Mouse (Mus musculus) neural tube, embryonic 11.5 days (tissue): Measurements from ENCODE around the gene Nhp2. TPM values are rescaled to one million over a fixed set of nuclear protein-coding genes. Genes with fewer than 3 reads are reported as not detected.
A peak's percentile ranks its signal among the peaks of the same experiment; 100 is the strongest.

Experiments used
- ATAC-seq: fragments of 200-750 bp; cut with Nextera tagmentation; 2 replicates; pipeline ENCODE4 v1.8.0; 2017; ENCODE audit warnings: moderate number of reproducible peaks, mild to moderate bottlenecking, moderate TSS enrichment, moderate library complexity; ENCODE audit not compliant: insufficient read depth, low FRiP score, low TSS enrichment
- DNase-seq: peaks from one replicate; pipeline ENCODE4 v3.0.0-alpha.2; 2015; ENCODE audit warnings: low spot score
- H3K27ac ChIP-seq: fragments of 300-500 bp; sonication (generic); 2 replicates; pipeline ENCODE4 v1.5.1; 2014; ENCODE audit warnings: low read depth, mild to moderate bottlenecking, low read length
- H3K27me3 ChIP-seq: fragments of 300-500 bp; sonication (generic); 2 replicates; pipeline ENCODE4 v1.6.1; 2014; ENCODE audit warnings: mild to moderate bottlenecking, low read length, mixed read lengths; ENCODE audit not compliant: control insufficient read depth, insufficient read depth
- H3K36me3 ChIP-seq: fragments of 300-500 bp; sonication (generic); 2 replicates; pipeline ENCODE4 v1.6.1; 2014; ENCODE audit warnings: mild to moderate bottlenecking, low read length, moderate library complexity, mixed read lengths; ENCODE audit not compliant: control insufficient read depth, insufficient read depth
- H3K4me1 ChIP-seq: fragments of 300-500 bp; sonication (generic); 2 replicates; pipeline ENCODE4 v1.6.1; 2014; ENCODE audit warnings: low read length, mixed read lengths; ENCODE audit not compliant: control insufficient read depth, insufficient read depth
- H3K4me2 ChIP-seq: fragments of 300-500 bp; sonication (generic); 2 replicates; pipeline ENCODE4 v1.6.1; 2014; ENCODE audit warnings: low read depth, mild to moderate bottlenecking, moderate library complexity
- H3K4me3 ChIP-seq: fragments of 300-500 bp; sonication (generic); 2 replicates; pipeline ENCODE4 v1.5.1; 2014; ENCODE audit warnings: low read depth, low read length
- H3K9ac ChIP-seq: fragments of 300-500 bp; sonication (generic); 2 replicates; pipeline ENCODE4 v1.6.1; 2014; ENCODE audit warnings: mild to moderate bottlenecking, low read length
- H3K9me3 ChIP-seq: fragments of 300-500 bp; sonication (generic); 2 replicates; pipeline ENCODE4 v1.6.1; 2016; ENCODE audit warnings: low read length; ENCODE audit not compliant: control insufficient read depth
- WGBS: fragments of 180-500 bp; shearing (Covaris S2); extraction: QIAGEN DNeasy Blood & Tissue Kit; methylation state at CpG from one replicate; pipeline ENCODE4 v1.1.7; 2014; 5-methylcytosine and 5-hydroxymethylcytosine counted together
- polyA plus RNA-seq: library from polyadenylated mRNA; unstranded; fragments of >200 nt; fragmentation: Nextera tagmentation; extraction: Ambion mirVana; gene quantifications from 2 replicates; pipeline ENCODE4 v1.2.1, GENCODE M21; 2014

Nhp2 gene
- polyA plus RNA-seq, 1 experiment from 2014 or later = 155 TPM

DNA sequence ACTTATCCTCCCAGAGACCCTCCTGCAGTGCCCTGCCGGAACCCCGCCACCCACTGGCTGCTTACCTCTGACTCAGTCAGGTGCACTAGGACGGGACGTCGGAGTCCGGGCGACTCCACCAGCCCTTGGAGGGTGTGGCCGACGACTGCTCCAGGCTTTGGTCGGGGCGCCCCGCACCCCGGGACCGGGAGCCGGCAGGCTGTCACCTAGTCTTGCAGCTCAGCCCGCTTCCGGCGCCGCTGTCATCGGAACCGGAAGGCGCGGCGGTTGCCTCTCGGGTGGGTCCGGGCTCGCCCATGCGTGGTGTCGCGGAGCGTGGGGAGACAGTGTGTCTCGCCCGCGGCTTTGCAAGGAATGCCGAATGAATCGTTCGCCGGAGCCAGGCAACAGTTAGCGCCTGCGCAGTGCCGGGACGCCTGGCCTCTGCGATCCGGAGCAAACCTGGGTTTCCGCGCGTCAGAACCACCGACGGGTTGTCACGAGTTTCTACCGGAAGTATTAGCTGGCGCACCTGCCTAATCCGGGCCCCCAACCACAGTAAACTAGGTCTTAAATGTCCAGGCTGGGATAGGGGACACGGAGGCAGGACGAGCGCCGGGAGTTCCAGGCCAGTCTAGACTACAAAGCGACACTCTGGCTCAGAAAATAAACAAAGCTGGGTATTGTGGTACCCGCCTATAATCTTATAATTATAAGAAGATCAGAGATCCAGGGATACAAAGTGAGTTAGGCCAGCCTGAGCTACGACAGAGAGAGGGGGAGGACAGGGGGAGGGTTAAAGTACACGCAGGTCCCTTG, 16.2 kb downstream of the Nhp2 start, which contains the start of gene Rmnd5b:
Rmnd5b (minus strand) TSS at position 372 of the 798 bp plus-strand sequence.
- H3K27me3 ChIP-seq = no peaks in the 10 kb centered on the region
- peak; percentile 87 for DNase-seq
- under 1% methylated on average over 61 of the region's 61 CpGs for WGBS
- H3K9ac ChIP-seq = peak within 1 kb of the TSS; percentile 72
- peak within 1 kb of the TSS; percentile 77 for H3K4me2 ChIP-seq
- peak; percentile 78 for ATAC-seq
- peak within 1 kb of the TSS; percentile 74 for H3K4me3 ChIP-seq
- H3K27ac ChIP-seq = peak within 1 kb of the TSS; percentile 49; the same call in 1 of the 2 replicates
- peaks cover 3% of the 10 kb centered on the region; the same call in 1 of the 2 replicates for H3K4me1 ChIP-seq
- H3K9me3 ChIP-seq = no peaks in the 10 kb centered on the region
- H3K36me3 ChIP-seq = no peaks in the 10 kb centered on the region

DNA sequence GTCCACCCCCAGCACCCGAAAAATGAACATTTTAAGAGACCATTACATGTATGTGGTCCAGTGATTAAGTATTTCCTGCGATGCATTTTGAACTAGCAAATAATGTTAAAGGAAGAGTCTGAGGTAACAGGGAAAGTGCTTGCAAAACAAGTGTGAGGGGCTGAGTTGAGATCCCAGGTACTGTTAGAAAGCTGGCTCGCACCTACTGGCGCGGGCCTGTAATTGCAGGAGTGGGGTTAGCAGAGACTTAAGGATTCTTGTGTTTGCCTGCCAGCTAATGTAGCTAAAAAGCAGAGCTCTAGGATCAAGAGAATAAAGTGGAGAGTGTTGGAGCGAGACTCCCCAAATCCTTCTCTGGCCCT, 16.8 kb downstream of the Nhp2 start:
- H3K9ac ChIP-seq = peak overlapping the region; percentile 72

GRCm38 (mm10) chr11:51637971-51638414, 18.5 kb downstream of the Nhp2 start:
- DNase-seq = peak; percentile 69
- no peak overlapping the region for H3K4me3 ChIP-seq
- H3K9ac ChIP-seq = peak overlapping the region; percentile 40; the same call in 1 of the 2 replicates
- H3K4me2 ChIP-seq = 0 out of 2 replicates have a peak overlapping the region, but pooled peaks have one; percentile 1
- H3K4me1 ChIP-seq = peaks cover 3% of the 10 kb centered on the region; the same call in 1 of the 2 replicates
- H3K27ac ChIP-seq = no peak overlapping the region
- no peaks in the 10 kb centered on the region for H3K36me3 ChIP-seq
- ATAC-seq = no peak
- H3K9me3 ChIP-seq = no peaks in the 10 kb centered on the region
- 3% methylated on average over 17 of the region's 17 CpGs for WGBS
- H3K27me3 ChIP-seq = no peaks in the 10 kb centered on the region

More for the DNA sequence above, 16.8 kb downstream of the Nhp2 start:
- Histone ChIP-seq H3K9me3 (no peaks in the 10 kb centered on the region), H3K4me2 (peak overlapping the region; percentile 77), H3K4me3 (peak overlapping the region; percentile 74), H3K36me3 (no peaks in the 10 kb centered on the region), H3K4me1 (peaks cover 3% of the 10 kb centered on the region; the same call in 1 of the 2 replicates), H3K27ac (no peak overlapping the region), H3K27me3 (no peaks in the 10 kb centered on the region)
- peak; percentile 58; the same call in 1 of the 2 replicates for ATAC-seq
- WGBS = 5% methylated on average over 6 of the region's 6 CpGs
- DNase-seq = peak; percentile 73

- 69% methylated on average over 5 of the region's 5 CpGs for WGBS
- no peak overlapping the region for H3K27ac ChIP-seq
Measured at GRCm38 (mm10) chr11:51638497-51638896, 19.0 kb downstream of the Nhp2 start.

GRCm38 (mm10) chr11:51640748-51641147, 21.2 kb downstream of the Nhp2 start:
- Histone ChIP-seq H3K4me1 (no peaks in the 10 kb centered on the region), H3K9ac (no peak overlapping the region), H3K4me2 (no peak overlapping the region), H3K9me3 (no peaks in the 10 kb centered on the region), H3K4me3 (no peak overlapping the region), H3K27ac (no peak overlapping the region), H3K27me3 (no peaks in the 10 kb centered on the region), H3K36me3 (peaks cover 4% of the 10 kb centered on the region; the same call in 1 of the 2 replicates)
- WGBS = 89% methylated on average over 7 of the region's 7 CpGs
- DNase-seq (no peak), ATAC-seq (no peak)

More at GRCm38 (mm10) chr11:51638497-51638896, 19.0 kb downstream of the Nhp2 start:
- Histone ChIP-seq H3K9ac (no peak overlapping the region), H3K36me3 (no peaks in the 10 kb centered on the region), H3K4me1 (peaks cover 3% of the 10 kb centered on the region; the same call in 1 of the 2 replicates), H3K9me3 (no peaks in the 10 kb centered on the region), H3K27me3 (no peaks in the 10 kb centered on the region), H3K4me3 (no peak overlapping the region), H3K4me2 (no peak overlapping the region)
- DNase-seq (no peak), ATAC-seq (no peak)

DNA sequence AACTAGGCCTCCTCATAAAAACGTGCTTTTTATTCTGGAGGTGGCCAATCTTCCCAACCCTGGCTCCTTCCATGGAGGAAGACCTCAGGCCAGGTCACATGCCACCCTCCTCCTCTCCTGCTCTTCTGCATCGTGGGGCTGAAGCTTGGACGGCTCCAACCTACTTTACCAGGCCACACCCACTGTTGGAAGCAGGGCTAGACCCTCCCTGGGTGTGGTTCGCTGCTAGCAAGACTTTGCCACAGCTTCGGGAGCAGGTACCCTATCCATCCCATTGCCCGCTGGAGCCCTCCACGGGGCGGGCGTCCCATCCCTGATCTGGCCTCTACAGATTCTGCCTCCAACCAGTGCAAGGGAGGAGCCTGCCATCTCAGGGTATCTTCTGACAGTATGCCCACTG, 23.7 kb downstream of the Nhp2 start:
- 84% methylated on average over 9 of the region's 9 CpGs for WGBS
- no peak overlapping the region for H3K4me2 ChIP-seq
- peaks cover 3% of the 10 kb centered on the region for H3K4me1 ChIP-seq
- H3K27ac ChIP-seq = no peak overlapping the region
- H3K9me3 ChIP-seq = no peaks in the 10 kb centered on the region
- ATAC-seq (no peak), DNase-seq (no peak)
- no peak overlapping the region for H3K9ac ChIP-seq
- no peak overlapping the region for H3K4me3 ChIP-seq
- H3K27me3 ChIP-seq = no peaks in the 10 kb centered on the region
- peaks cover 4% of the 10 kb centered on the region; the same call in 1 of the 2 replicates for H3K36me3 ChIP-seq

GRCm38 (mm10) chr11:51643761-51644160, 24.2 kb downstream of the Nhp2 start:
- WGBS = 62% methylated on average over 15 of the region's 15 CpGs
- no peak overlapping the region for H3K9ac ChIP-seq
- H3K36me3 ChIP-seq = peaks cover 4% of the 10 kb centered on the region; the same call in 1 of the 2 replicates
- H3K9me3 ChIP-seq = no peaks in the 10 kb centered on the region
- no peak for ATAC-seq
- H3K4me2 ChIP-seq = no peak overlapping the region
- H3K4me3 ChIP-seq = no peak overlapping the region
- no peak for DNase-seq
- peaks cover 8% of the 10 kb centered on the region for H3K4me1 ChIP-seq
- H3K27ac ChIP-seq = no peak overlapping the region
- H3K27me3 ChIP-seq = no peaks in the 10 kb centered on the region

DNA sequence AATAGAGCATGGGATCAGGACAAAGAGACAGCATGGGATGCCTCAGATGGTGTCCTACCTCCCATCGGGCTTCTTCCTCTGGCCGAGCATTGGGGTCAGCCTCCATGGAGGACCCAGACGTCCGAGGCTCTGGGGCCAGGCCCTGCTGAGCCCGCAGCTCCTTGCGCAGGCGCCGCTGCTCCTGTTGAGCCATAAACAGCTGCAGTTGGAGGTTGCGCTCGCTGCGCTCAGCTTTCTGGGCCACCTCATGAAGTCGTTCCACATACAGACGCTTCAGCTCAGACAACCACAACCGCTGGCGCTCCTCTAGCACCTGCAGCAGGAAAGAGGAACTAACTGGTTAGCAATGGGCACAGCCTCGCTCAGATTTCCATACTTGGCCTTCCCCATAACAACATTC, 24.7 kb downstream of the Nhp2 start:
- no peak for DNase-seq
- Histone ChIP-seq H3K4me1 (peaks cover 13% of the 10 kb centered on the region), H3K4me2 (no peak overlapping the region), H3K36me3 (peaks cover 4% of the 10 kb centered on the region; the same call in 1 of the 2 replicates), H3K9me3 (no peaks in the 10 kb centered on the region), H3K9ac (no peak overlapping the region), H3K27ac (no peak overlapping the region), H3K27me3 (no peaks in the 10 kb centered on the region), H3K4me3 (no peak overlapping the region)
- ATAC-seq = no peak
- WGBS = 78% methylated on average over 16 of the region's 16 CpGs
